Mouse (Mus musculus): ENCODE data around the gene Fbxo10. TPM values are rescaled to one million over a fixed set of nuclear protein-coding genes. Genes with fewer than 3 reads are reported as not detected.
"Not testable (repeated sequence)": the region's sequence is repeated elsewhere in the genome, so short reads cannot be mapped to it uniquely, and the experiment has no call there.

The Fbxo10 gene
- polyA plus RNA-seq, 1 experiment from 2014 or later = 17.9 TPM

DNA sequence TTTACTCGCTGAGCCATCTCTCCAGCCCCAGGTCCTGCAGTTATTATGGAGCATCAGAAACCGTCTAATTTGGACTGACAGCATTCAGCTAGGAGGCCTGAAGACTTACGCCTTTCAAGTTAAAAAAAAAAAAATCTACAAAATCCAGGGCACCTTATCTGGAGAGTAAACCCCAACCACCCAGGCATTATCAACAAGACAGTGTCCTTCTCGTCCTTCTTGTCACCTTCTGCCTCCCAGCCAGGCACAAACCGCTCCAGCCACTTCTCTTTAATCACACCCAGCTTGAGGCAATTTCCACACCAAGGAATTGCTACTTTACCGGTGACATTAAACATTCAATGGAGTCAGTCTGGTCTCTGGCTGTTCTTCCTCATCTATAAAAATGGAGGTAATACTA is 10.9 kb downstream of the Fbxo10 start:
- peaks cover 3% of the 10 kb centered on the region; the same call in 1 of the 2 replicates for H3K4me1 ChIP-seq
- DNase-seq (ENCODE audit: low spot score) = no peak
- peaks cover 4% of the 10 kb centered on the region for H3K36me3 ChIP-seq
- no peaks in the 10 kb centered on the region for H3K9me3 ChIP-seq (replicated peaks)
- 66% methylated on average over 6 of the region's 6 CpGs for WGBS
- no peak overlapping the region for H3K27ac ChIP-seq
- no peak overlapping the region for H3K4me3 ChIP-seq
- H3K27me3 ChIP-seq (ENCODE audit: low read depth, poor library complexity, severe bottlenecking) = no peaks in the 10 kb centered on the region

DNA sequence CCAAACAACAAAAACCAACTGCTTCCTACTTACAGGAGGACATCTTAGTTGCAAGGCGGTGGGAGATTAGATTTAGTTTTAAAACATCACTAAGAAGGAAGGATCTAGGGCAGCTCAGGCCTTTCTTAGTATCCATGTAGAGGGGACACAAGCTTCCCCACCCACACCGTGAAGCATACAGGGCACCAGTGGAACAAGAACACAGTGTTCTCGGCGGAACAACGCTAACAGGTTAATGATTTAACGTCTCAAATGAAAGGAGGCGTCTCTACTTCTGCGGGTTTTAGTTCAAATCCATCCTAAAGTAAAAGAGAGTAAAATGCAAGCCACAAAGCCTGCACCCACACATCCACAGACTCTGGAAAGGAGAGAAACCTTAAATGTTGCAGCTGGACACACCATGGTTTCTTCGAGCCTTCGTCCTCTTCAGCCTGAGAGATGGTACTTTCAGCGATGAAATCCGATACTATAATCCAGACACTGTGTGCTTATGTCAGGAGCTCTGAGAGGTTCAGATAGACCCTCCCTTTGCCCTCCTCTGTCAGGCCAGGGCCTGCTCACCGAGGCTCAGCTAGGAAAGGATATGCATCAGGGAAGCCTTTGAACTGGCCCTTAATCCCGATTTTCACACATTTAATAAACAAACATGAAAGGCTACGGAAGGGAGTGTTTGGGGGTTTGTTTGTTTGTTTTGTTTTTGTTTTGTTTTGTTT is 12.0 kb downstream of the Fbxo10 start:
- Histone ChIP-seq H3K27me3 (ENCODE audit: low read depth, poor library complexity, severe bottlenecking) (no peaks in the 10 kb centered on the region), H3K9me3 (replicated peaks) (no peaks in the 10 kb centered on the region), H3K36me3 (no peaks in the 10 kb centered on the region), H3K4me1 (peaks cover 3% of the 10 kb centered on the region; the same call in 1 of the 2 replicates), H3K4me3 (no peak overlapping the region), H3K27ac (no peak overlapping the region)
- DNase-seq (ENCODE audit: low spot score) = no peak
- WGBS = 76% methylated on average over 15 of the region's 15 CpGs

DNA sequence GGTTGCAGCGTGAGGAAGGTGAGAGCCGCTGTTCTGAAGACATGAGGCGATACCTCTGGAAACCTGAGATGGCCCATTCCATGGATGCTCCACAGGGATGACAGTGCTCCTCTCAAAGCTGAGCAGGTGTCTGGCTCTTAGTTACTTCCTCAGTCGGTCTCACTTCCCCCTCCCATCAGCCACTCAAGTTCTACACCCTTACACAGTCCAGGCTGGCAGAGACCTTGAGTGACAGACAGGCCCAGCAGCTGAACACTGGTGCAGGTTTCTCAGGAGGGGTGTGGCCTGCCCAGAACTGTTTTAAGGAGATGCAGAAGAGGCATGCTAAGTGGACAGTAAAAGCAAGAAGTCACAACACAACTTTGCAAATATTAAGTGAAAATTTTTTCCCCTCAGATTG is 16.7 kb downstream of the Fbxo10 start:
- no peak overlapping the region for H3K4me3 ChIP-seq
- no peak for DNase-seq (ENCODE audit: low spot score)
- H3K36me3 ChIP-seq = no peaks in the 10 kb centered on the region
- H3K4me1 ChIP-seq = no peaks in the 10 kb centered on the region; the same call in 1 of the 2 replicates
- no peaks in the 10 kb centered on the region for H3K9me3 ChIP-seq (replicated peaks)
- WGBS = 94% methylated on average over 4 of the region's 4 CpGs
- H3K27me3 ChIP-seq (ENCODE audit: low read depth, poor library complexity, severe bottlenecking) = no peaks in the 10 kb centered on the region
- H3K27ac ChIP-seq = no peak overlapping the region

DNA sequence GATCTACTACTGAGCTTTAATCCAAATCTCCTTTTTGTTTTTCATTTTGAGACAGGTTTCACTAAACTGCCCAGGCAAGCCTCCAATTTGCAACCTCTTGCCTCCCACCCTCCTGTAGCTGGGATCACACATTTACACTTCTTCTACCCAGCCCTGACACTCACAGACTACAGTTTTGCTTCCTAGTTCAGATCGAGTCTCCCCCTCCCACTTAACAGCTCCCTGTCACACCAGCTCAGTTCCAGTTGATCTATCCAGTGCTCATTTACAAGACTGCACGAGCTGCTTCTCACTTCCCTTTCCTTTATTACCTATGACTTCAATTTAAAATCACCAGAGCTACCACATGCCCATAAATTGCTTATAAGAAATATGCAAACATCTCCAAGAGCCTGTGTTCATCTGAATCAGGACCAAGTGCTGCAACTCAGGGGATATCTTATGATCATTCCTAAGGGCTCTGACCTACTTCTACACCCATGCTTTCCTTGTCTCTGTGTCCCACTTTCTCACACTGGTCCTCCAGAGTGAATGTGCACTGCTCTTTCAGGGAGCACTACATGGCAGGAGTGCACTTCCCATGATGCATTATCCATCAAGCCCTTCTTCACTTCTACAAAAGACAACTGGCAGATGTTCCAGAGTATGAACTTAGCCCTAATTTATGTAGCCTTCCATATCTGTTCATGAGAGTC is 18.2 kb downstream of the Fbxo10 start:
- Histone ChIP-seq H3K27ac (no peak overlapping the region), H3K27me3 (ENCODE audit: low read depth, poor library complexity, severe bottlenecking) (no peaks in the 10 kb centered on the region), H3K36me3 (peaks cover 11% of the 10 kb centered on the region), H3K4me3 (no peak overlapping the region), H3K9me3 (replicated peaks) (no peaks in the 10 kb centered on the region), H3K4me1 (no peaks in the 10 kb centered on the region; the same call in 1 of the 2 replicates)
- 45% methylated on average over 2 of the region's 2 CpGs for WGBS
- no peak for DNase-seq (ENCODE audit: low spot score)

DNA sequence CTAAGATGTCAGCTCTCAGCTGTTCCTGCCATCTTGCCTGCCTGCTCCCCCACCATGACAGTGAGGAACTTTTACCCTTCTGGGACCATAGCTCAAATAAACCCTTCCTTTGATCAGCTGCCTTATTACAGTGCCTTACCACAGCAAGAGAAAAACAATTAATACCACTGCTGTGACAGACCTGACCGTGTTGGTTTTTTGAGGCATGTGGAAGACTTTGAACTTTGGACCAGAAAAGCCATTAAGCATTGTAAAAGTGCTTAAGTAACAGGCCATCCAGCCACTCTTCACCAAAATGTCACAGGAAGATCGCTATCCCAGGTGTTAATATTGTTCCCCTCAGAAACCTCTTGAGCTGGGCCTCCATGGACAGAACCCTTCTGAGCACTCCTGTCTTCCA is 19.8 kb downstream of the Fbxo10 start:
- Histone ChIP-seq H3K27ac (no peak overlapping the region), H3K36me3 (peaks cover 27% of the 10 kb centered on the region), H3K4me1 (no peaks in the 10 kb centered on the region; the same call in 1 of the 2 replicates), H3K4me3 (no peak overlapping the region), H3K27me3 (ENCODE audit: low read depth, poor library complexity, severe bottlenecking) (no peaks in the 10 kb centered on the region), H3K9me3 (replicated peaks) (no peaks in the 10 kb centered on the region)
- DNase-seq (ENCODE audit: low spot score) = no peak
- 78% methylated on average over 2 of the region's 2 CpGs for WGBS

DNA sequence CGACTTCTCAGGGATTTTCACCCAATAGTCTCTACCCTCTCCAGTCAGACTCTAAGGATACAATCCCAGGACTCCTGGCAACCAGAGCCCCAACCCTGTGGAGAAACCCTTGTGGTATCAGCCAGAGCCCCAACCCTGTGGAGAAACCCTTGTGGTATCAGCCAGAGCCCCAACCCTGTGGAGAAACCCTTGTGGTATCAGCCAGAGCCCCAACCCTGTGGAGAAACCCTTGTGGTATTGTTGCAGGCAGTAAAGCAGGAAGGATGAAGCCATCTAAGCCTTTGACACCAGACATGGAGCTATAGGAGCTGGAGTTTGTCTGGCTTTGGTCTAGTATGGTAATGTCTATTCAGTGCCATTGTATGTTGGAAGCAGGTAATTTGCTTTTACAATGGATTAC is 20.6 kb downstream of the Fbxo10 start:
- not testable (repeated sequence) for H3K4me1 ChIP-seq; H3K27ac ChIP-seq; H3K27me3 ChIP-seq (ENCODE audit: low read depth, poor library complexity, severe bottlenecking); H3K4me3 ChIP-seq; DNase-seq (ENCODE audit: low spot score); H3K9me3 ChIP-seq (replicated peaks)
- WGBS = 86% methylated on average over 1 of the region's 1 CpGs
- H3K36me3 ChIP-seq = peaks cover 34% of the 10 kb centered on the region

DNA sequence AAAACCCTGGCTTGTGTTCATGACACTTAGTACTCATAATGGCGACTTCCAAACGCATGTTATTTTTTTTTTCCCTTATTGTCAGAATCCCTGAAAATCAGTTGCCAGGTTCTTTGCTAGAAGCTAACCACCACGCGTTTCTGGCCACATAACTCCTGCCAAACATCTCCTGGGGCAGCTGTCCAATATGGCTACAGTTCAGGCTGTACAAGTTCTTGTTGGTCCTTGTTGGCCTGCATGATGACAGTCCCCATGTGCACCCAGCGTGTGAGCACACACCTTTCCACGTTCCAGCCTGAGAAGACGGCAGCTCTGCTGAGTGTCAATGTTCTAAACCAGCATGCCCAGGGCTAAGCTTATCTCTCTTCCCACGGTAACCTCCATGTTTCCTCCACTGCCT is 29.0 kb downstream of the Fbxo10 start:
- WGBS = 88% methylated on average over 8 of the region's 8 CpGs
- Histone ChIP-seq H3K27me3 (ENCODE audit: low read depth, poor library complexity, severe bottlenecking) (no peaks in the 10 kb centered on the region), H3K4me3 (no peak overlapping the region), H3K27ac (no peak overlapping the region), H3K4me1 (no peaks in the 10 kb centered on the region), H3K9me3 (replicated peaks) (no peaks in the 10 kb centered on the region), H3K36me3 (peaks cover 37% of the 10 kb centered on the region)
- DNase-seq (ENCODE audit: low spot score) = no peak

DNA sequence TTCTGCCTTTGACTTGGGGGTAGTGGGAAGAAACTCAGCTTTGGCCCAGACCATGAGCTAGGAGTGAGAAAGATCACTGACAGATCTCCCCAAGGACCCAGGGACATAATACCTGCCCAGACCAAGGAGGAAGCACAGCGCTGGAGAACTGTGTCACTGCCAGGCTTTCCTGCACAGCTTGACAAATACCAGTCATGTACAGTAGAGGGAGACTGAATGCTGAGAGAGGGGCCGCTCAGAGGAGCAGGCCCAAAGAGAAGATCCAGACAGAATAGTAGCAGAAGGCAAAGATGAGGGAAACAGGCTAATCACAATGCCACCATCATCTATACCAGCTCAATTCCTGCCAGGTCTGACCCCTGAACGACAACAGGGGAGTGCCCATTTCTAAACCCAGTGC is 29.5 kb downstream of the Fbxo10 start:
- no peak for DNase-seq (ENCODE audit: low spot score)
- H3K9me3 ChIP-seq (replicated peaks) = no peaks in the 10 kb centered on the region
- 59% methylated on average over 3 of the region's 3 CpGs for WGBS
- no peak overlapping the region for H3K4me3 ChIP-seq
- H3K4me1 ChIP-seq = no peaks in the 10 kb centered on the region
- H3K27me3 ChIP-seq (ENCODE audit: low read depth, poor library complexity, severe bottlenecking) = no peaks in the 10 kb centered on the region
- H3K36me3 ChIP-seq = peaks cover 35% of the 10 kb centered on the region
- no peak overlapping the region for H3K27ac ChIP-seq

DNA sequence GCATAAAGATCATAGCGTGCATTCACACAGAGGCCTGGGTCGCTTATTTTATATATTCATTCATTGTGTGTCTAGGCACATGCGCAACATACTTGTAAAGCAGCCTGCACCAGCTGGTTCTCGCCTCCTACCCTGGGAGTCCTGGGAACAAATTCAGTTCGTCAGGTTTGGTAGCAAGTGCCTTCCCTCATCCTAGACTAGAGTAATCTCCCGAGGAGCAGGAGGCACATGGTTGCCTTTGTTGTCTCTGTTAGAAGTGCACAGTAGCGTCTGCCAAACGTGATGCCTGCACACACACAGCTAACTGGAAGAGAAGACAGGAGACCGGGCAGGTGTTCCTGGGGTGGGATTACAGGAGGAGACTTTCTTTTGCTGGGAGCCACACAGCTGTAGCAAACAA is 36.4 kb downstream of the Fbxo10 start:
- Histone ChIP-seq H3K9me3 (replicated peaks) (no peaks in the 10 kb centered on the region), H3K36me3 (peaks cover 59% of the 10 kb centered on the region), H3K27me3 (ENCODE audit: low read depth, poor library complexity, severe bottlenecking) (no peaks in the 10 kb centered on the region), H3K27ac (no peak overlapping the region), H3K4me1 (no peaks in the 10 kb centered on the region), H3K4me3 (no peak overlapping the region)
- 79% methylated on average over 9 of the region's 9 CpGs for WGBS
- no peak for DNase-seq (ENCODE audit: low spot score)

DNA sequence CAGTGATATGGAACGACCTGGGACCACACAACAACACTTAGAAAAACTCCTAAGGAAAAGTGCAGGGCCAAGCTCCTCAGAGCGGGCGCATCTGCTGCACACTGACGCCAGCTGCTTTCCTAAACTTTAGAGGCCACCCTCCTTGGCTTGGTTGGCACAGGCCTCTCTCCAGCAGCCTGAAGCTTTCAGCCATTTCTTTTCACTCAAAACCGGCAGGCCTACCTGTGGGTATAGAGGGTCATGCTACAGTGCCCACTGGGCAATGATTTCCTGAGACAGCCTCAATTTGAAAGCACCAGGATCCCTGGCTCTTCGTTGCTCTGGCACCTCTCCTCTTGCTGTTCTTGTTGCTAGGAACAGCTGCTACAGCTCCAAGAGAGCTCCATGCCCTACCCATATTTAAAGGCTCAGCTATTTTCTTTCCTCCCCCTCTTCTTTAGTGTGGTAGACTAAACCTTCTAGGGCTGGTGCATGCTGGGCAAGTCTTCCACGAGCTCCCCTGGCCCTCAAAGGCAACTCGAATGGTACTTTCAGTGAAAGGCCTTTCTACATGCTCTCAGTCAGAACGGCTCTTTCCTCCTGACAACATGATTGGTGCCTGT is 37.0 kb downstream of the Fbxo10 start:
- no peak overlapping the region for H3K4me3 ChIP-seq
- 87% methylated on average over 9 of the region's 9 CpGs for WGBS
- peaks cover 59% of the 10 kb centered on the region for H3K36me3 ChIP-seq
- H3K9me3 ChIP-seq (replicated peaks) = no peaks in the 10 kb centered on the region
- no peak overlapping the region for H3K27ac ChIP-seq
- no peak for DNase-seq (ENCODE audit: low spot score)
- no peaks in the 10 kb centered on the region for H3K4me1 ChIP-seq
- H3K27me3 ChIP-seq (ENCODE audit: low read depth, poor library complexity, severe bottlenecking) = no peaks in the 10 kb centered on the region

DNA sequence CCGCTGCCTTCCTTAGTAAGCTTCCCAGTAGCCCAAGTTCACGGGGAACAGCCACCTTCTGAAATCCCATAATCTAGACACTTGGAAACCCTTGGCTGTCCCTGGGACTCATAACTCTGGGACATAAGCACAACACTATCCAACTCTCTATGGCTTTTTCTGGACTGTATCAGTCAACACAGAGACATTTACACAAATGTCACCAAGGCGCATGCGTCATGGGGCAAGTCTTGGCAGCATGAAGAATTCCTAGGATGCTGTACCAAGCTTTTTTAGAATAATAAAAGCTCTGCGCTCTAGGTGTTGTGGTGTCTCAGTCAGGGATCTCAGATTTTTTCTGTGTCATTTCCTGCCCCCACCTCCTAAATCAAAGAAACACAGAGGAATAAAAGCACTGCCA is 37.7 kb downstream of the Fbxo10 start:
- no peak for DNase-seq (ENCODE audit: low spot score)
- WGBS = 91% methylated on average over 5 of the region's 5 CpGs
- no peaks in the 10 kb centered on the region for H3K9me3 ChIP-seq (replicated peaks)
- peaks cover 63% of the 10 kb centered on the region for H3K36me3 ChIP-seq
- no peaks in the 10 kb centered on the region for H3K4me1 ChIP-seq
- H3K27ac ChIP-seq = no peak overlapping the region
- no peaks in the 10 kb centered on the region for H3K27me3 ChIP-seq (ENCODE audit: low read depth, poor library complexity, severe bottlenecking)
- H3K4me3 ChIP-seq = no peak overlapping the region

DNA sequence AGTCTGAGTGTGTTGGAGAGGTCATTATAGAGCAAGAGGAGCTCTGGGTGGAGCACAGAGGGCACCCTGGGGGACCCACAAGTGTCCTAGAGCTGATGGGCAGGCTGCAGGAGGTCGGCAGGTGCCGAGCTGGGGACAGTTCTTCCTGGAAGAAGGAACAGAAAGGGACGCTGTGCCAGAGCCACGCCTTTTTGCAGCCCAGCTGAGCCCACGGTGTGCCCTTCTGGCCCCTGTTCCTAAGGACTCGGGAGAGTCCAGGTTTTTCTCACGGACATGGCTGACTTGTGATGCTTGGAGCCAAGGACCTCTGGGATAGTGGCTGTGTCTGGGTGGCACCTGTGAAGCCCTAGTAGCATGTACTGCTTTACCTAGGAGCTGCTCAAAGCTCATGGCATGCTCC is 43.6 kb downstream of the Fbxo10 start:
- Histone ChIP-seq H3K27me3 (ENCODE audit: low read depth, poor library complexity, severe bottlenecking) (no peaks in the 10 kb centered on the region), H3K4me3 (no peak overlapping the region), H3K27ac (no peak overlapping the region), H3K36me3 (peaks cover 66% of the 10 kb centered on the region), H3K4me1 (no peaks in the 10 kb centered on the region), H3K9me3 (replicated peaks) (no peaks in the 10 kb centered on the region)
- DNase-seq (ENCODE audit: low spot score) = no peak
- 86% methylated on average over 7 of the region's 7 CpGs for WGBS

DNA sequence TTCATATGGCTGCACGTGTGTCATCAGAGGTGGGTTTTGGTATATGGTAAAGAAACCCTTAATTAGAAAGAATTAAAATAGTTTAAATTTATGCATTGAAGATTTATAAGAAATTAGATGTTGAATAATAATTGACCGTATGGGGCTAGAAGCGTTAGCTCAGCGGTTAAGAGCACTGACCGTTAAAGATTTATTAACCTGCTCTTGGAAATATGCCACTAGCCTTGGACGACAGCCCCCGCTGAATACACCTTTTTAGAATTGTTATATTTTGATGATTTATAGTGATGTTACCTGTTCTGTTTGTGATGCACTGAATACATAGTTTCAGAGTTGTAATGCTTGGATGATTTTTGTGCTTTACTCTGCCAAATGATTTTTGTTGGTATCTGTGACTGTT is 44.9 kb downstream of the Fbxo10 start:
- 92% methylated on average over 7 of the region's 7 CpGs for WGBS
- not testable (repeated sequence) for DNase-seq (ENCODE audit: low spot score); H3K4me1 ChIP-seq; H3K9me3 ChIP-seq (replicated peaks); H3K27me3 ChIP-seq (ENCODE audit: low read depth, poor library complexity, severe bottlenecking); H3K27ac ChIP-seq; H3K4me3 ChIP-seq
- peaks cover 66% of the 10 kb centered on the region for H3K36me3 ChIP-seq
